Mouse (Mus musculus): ENCODE data around the gene Kcnk7. TPM values are rescaled to one million over a fixed set of nuclear protein-coding genes. Genes with fewer than 3 reads are reported as not detected.

Gene Kcnk7
- polyA plus RNA-seq, 1 experiment from 2014 or later = 0.51 TPM

- peak overlapping the region; percentile 95 for H3K27ac ChIP-seq
- no peaks in the 10 kb centered on the region for H3K9me3 ChIP-seq
- peak overlapping the region; percentile 72 for H3K4me3 ChIP-seq
- H3K4me1 ChIP-seq = peaks cover 56% of the 10 kb centered on the region
- no peak for ATAC-seq (ENCODE audit: low FRiP score, low read depth)
- peak overlapping the region; percentile 95 for H3K9ac ChIP-seq
- peaks cover 65% of the 10 kb centered on the region for H3K36me3 ChIP-seq
- 64% methylated on average over 10 of the region's 10 CpGs for WGBS
- H3K4me2 ChIP-seq (replicated peaks) = peak overlapping the region; percentile 99
- H3K27me3 ChIP-seq = no peaks in the 10 kb centered on the region
Measured at GRCm38 (mm10) chr19:5692086-5692912, 11.9 kb upstream of the Kcnk7 start.

DNA sequence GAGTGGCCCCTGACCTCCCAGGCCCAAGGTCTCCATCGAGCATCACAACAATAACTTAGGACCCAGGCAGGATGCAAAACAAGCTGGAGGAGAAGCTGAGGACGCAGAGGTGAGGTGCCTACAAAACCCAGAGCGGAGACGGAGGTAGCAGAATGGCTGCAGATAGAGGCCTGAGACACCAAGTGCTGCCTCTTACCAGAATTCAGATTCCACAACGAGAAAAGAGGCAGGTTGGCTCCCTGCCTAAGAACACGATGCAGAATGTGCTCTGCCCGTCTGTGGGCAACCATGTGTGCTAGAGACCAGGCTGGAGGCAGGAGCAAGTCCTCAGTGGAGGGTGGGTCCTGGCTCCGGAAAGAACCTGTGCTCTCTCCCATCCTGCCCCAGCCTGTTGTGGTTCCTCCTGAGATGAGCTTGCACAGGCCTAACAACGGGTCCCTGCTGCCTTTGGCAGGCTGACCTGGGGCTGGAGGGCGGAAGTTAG is 11.2 kb upstream of the Kcnk7 start:
- no peaks in the 10 kb centered on the region for H3K9me3 ChIP-seq
- peaks cover 72% of the 10 kb centered on the region for H3K36me3 ChIP-seq
- H3K4me2 ChIP-seq (replicated peaks) = peak overlapping the region; percentile 99
- no peaks in the 10 kb centered on the region for H3K27me3 ChIP-seq
- H3K9ac ChIP-seq = peak overlapping the region; percentile 95
- peaks cover 50% of the 10 kb centered on the region for H3K4me1 ChIP-seq
- H3K4me3 ChIP-seq = peak overlapping the region; percentile 72
- 80% methylated on average over 10 of the region's 10 CpGs for WGBS
- no peak for ATAC-seq (ENCODE audit: low FRiP score, low read depth)
- no peak overlapping the region for H3K27ac ChIP-seq

DNA sequence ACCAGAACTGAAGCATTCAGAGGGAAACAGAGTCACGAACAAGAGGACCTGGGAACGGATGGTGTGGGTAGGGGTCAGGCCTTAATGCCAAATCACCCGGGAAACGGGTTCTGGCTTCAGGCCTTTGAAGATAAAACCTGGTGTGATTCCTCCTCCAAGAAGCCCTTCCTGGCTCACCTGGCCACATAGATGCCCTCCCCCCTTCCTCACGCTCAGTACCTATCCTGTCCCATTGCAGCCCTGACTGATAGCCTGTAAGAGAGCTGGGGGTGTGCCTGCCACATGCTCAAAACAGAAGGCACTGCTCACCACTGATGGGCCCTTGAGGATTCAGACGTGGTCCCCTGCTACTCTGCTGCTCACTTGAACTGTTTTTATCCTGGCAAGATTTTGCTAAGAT is 10.4 kb upstream of the Kcnk7 start:
- Histone ChIP-seq H3K36me3 (peaks cover 80% of the 10 kb centered on the region), H3K9me3 (no peaks in the 10 kb centered on the region), H3K4me3 (no peak overlapping the region), H3K27ac (no peak overlapping the region), H3K4me1 (peaks cover 48% of the 10 kb centered on the region), H3K4me2 (replicated peaks) (peak overlapping the region; percentile 99; the same call in 1 of the 2 replicates), H3K27me3 (no peaks in the 10 kb centered on the region), H3K9ac (0 out of 2 replicates have a peak overlapping the region, but pooled peaks have one; percentile 8)
- WGBS = 94% methylated on average over 6 of the region's 6 CpGs
- no peak for ATAC-seq (ENCODE audit: low FRiP score, low read depth)

- Histone ChIP-seq H3K4me3 (0 out of 2 replicates have a peak overlapping the region, but pooled peaks have one; percentile 19), H3K9ac (peak overlapping the region; percentile 45; the same call in 1 of the 2 replicates), H3K4me2 (replicated peaks) (peak overlapping the region; percentile 52), H3K9me3 (no peaks in the 10 kb centered on the region), H3K27me3 (no peaks in the 10 kb centered on the region), H3K27ac (no peak overlapping the region), H3K4me1 (peaks cover 39% of the 10 kb centered on the region), H3K36me3 (peaks cover 97% of the 10 kb centered on the region)
- 17% methylated on average over 41 of the region's 41 CpGs for WGBS
- ATAC-seq (ENCODE audit: low FRiP score, low read depth) = no peak
Measured at GRCm38 (mm10) chr19:5695849-5696462, 8.2 kb upstream of the Kcnk7 start.

DNA sequence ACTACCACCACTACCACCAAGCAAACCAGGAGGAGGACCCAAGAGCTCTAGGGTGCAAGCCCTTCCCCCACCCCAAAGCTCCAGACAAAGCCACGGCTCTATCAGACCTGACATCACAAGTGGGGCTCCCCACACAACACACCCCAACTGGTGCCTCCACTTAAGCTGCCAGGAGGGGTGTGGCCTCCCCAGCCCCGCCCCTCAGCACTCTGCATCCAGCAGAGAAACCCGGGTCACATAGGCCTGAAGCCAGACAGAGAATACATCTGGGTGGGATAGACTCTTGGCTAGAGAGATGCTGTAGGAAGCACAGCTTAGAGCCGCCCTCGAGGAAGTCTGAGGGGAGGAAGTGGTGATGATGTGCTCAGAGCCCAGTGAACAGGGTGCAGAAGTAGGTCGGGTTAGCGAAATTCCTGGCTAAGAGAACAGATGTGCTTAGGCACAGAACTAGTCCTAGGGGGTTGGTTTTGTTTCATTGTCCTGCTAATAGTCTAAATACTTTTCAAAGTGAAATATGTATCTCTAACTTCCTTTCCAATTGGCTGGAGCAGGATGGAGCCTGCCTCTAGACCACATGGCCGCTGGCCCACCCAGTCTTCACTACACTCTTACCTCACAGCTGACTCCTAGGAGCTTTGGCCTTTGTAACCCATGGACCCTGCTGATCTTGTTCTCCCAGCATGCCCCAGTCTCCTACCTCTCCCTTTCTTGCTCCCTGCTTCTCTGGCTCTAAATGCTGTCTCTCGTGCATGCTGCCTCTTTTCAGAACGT is 819 bp downstream of the Kcnk7 start:
- H3K27me3 ChIP-seq = no peaks in the 10 kb centered on the region
- H3K9me3 ChIP-seq = no peaks in the 10 kb centered on the region
- H3K4me1 ChIP-seq = peaks cover 12% of the 10 kb centered on the region
- peak overlapping the region; percentile 0 for H3K9ac ChIP-seq
- peak; percentile 69; the same call in 1 of the 2 replicates for ATAC-seq (ENCODE audit: low FRiP score, low read depth)
- H3K4me2 ChIP-seq (replicated peaks) = no peak overlapping the region
- no peak overlapping the region for H3K4me3 ChIP-seq
- peak overlapping the region; percentile 58; the same call in 1 of the 2 replicates for H3K27ac ChIP-seq
- peaks cover 72% of the 10 kb centered on the region for H3K36me3 ChIP-seq
- 42% methylated on average over 10 of the region's 10 CpGs for WGBS

DNA sequence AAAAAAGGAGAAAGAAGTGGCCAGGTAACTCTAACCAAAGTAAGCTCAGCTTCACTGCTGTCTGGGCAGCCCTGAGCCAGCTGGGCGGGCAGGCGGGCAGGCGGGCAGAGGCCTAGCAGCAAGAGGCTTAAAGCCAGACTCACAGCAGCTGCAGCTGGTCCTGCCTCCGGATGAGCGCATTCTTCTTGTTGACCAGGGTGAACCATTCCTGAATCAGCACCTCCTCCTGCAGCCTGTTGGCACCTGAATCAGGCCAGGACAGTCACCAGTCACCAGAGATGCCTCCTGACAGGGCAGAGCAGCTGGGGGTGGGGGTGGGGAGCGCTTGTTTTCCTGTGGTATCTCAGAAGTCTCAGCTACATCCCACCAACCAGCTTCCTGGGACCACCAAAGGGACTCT is 5.9 kb downstream of the Kcnk7 start:
- Histone ChIP-seq H3K27ac (no peak overlapping the region), H3K4me3 (no peak overlapping the region), H3K27me3 (no peaks in the 10 kb centered on the region), H3K36me3 (peaks cover 68% of the 10 kb centered on the region), H3K4me1 (peaks cover 24% of the 10 kb centered on the region), H3K4me2 (replicated peaks) (no peak overlapping the region), H3K9ac (no peak overlapping the region), H3K9me3 (no peaks in the 10 kb centered on the region)
- no peak for ATAC-seq (ENCODE audit: low FRiP score, low read depth)
- WGBS = 93% methylated on average over 6 of the region's 6 CpGs

DNA sequence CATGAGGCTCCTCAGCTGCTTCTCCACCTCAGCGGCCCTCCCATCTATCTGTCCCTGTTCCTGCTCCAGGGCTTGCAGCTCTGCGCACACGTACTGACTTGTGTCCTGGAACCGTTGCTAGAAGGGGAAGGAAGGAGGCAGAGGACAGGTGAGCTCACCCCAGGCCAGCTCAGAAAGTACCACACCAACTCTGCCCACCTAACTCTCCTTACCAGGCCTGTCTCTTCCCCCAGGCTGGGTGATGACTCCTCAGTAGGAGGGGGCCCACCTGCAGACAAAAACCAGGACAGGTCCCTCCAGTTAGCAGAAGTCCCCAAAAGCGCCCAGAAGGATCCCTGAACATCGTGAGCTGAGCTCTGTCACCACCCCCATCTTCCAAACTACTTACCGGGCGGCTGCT is 6.4 kb downstream of the Kcnk7 start:
- ATAC-seq (ENCODE audit: low FRiP score, low read depth) = no peak
- 83% methylated on average over 8 of the region's 8 CpGs for WGBS
- Histone ChIP-seq H3K9me3 (no peaks in the 10 kb centered on the region), H3K27me3 (no peaks in the 10 kb centered on the region), H3K9ac (no peak overlapping the region), H3K36me3 (peaks cover 72% of the 10 kb centered on the region), H3K4me2 (replicated peaks) (no peak overlapping the region), H3K4me1 (peaks cover 20% of the 10 kb centered on the region), H3K27ac (no peak overlapping the region), H3K4me3 (no peak overlapping the region)

DNA sequence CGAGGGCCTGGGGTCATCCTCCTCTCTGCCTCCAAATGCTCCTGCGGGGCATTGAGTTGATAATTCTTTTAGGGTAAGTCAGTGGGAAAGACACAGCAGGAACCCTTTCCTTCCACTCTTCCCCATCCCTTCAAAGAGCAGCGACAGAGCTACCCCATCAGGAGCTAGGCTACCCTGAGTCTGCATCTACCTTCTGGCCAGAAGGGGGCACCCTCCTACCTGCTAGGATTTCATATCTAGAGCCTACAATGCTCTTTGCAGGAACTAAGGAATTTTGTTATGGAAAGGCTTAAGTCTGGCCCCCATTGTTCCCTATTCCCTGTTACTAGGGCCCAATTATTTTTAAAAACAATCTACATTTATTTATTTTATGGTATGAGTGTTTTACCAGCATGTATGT is 7.1 kb downstream of the Kcnk7 start:
- no peak overlapping the region for H3K4me2 ChIP-seq (replicated peaks)
- peaks cover 23% of the 10 kb centered on the region for H3K4me1 ChIP-seq
- H3K27ac ChIP-seq = no peak overlapping the region
- no peaks in the 10 kb centered on the region for H3K9me3 ChIP-seq
- H3K27me3 ChIP-seq = no peaks in the 10 kb centered on the region
- H3K4me3 ChIP-seq = no peak overlapping the region
- ATAC-seq (ENCODE audit: low FRiP score, low read depth) = no peak
- 0 out of 2 replicates have a peak overlapping the region, but pooled peaks have one; percentile 15 for H3K9ac ChIP-seq
- WGBS = 29% methylated on average over 3 of the region's 3 CpGs
- H3K36me3 ChIP-seq = peaks cover 75% of the 10 kb centered on the region

DNA sequence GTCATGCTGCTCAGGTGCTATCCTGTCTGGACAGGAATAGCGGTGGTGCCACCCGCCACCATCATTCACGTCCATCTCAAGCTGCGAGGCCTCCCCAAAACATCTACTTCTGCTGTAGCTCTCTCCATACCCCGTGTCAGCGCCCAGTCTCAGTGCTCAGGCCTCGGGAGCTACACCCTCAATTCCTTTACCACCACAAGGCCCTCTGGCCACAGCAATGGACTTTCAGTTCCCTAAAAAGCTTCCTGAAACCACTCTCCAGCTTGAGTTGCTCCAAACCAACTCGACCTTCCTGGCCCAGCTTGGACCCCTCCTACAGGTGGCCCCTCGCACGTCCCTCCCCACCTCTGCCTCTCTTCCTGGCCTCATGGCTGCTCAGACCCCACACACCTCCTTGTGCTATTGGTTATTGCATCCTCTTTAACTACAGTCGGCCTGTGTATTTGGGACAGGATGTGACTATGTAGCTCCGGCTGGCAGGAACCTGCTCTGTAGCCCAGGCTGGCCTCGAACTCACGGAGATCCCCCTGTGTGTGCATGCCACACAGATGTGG is 7.8 kb downstream of the Kcnk7 start:
- Histone ChIP-seq H3K4me1 (peaks cover 29% of the 10 kb centered on the region), H3K27ac (no peak overlapping the region), H3K9me3 (no peaks in the 10 kb centered on the region), H3K4me2 (replicated peaks) (no peak overlapping the region), H3K36me3 (peaks cover 71% of the 10 kb centered on the region), H3K27me3 (0 out of 2 replicates have a peak, but pooled peaks cover 3% of the 10 kb centered on the region), H3K9ac (no peak overlapping the region), H3K4me3 (no peak overlapping the region)
- ATAC-seq (ENCODE audit: low FRiP score, low read depth) = no peak
- 92% methylated on average over 14 of the region's 14 CpGs for WGBS

DNA sequence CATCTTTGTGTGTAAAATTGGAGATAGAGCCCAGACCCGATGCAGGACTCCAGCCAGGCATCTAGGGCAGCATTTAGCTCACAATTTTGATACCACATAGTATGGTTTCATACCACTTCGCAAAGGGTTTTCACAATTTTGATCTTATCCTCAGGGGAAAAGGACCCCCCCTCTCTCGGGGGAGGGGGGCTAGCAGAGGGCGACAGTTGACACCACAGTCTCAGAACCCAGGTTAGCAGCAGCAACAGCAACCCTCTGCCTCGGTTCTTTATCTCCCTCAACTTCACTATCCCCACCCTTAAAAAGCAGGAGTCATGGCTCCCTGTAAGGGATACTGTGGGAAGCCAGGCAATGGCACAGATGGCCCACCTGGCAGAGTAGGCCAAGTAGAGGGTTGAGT is 9.1 kb downstream of the Kcnk7 start:
- peak overlapping the region; percentile 30 for H3K4me2 ChIP-seq (replicated peaks)
- H3K4me1 ChIP-seq = peaks cover 33% of the 10 kb centered on the region
- H3K9me3 ChIP-seq = no peaks in the 10 kb centered on the region
- peak; percentile 7 for ATAC-seq (ENCODE audit: low FRiP score, low read depth)
- 67% methylated on average over 5 of the region's 5 CpGs for WGBS
- H3K36me3 ChIP-seq = peaks cover 68% of the 10 kb centered on the region
- H3K9ac ChIP-seq = 0 out of 2 replicates have a peak overlapping the region, but pooled peaks have one; percentile 4
- 0 out of 2 replicates have a peak, but pooled peaks cover 4% of the 10 kb centered on the region for H3K27me3 ChIP-seq
- H3K27ac ChIP-seq = peak overlapping the region; percentile 44; the same call in 1 of the 2 replicates
- H3K4me3 ChIP-seq = no peak overlapping the region

DNA sequence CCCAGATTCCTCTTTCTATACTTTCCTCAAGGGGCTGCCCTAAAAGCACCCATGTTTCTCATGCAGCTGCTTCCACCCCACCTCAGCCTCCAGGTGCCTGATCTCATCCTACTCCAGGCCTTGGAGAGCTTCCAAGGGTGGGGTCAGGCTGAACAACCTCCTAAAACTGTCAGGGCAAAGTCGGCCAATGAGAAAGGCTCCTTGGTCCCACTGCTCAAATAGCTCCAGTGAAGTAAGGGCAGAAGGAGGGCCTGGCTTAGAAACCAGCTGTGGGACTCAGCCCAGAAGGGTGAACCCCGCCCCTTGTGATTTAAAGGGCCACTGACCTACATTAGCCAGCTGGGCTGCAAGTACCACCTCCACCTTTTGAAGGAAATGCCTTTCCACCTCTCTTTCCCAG is 9.6 kb downstream of the Kcnk7 start:
- Histone ChIP-seq H3K4me2 (replicated peaks) (peak overlapping the region; percentile 30), H3K27me3 (0 out of 2 replicates have a peak, but pooled peaks cover 4% of the 10 kb centered on the region)

More for the DNA sequence above, 9.6 kb downstream of the Kcnk7 start:
- Histone ChIP-seq H3K9me3 (no peaks in the 10 kb centered on the region), H3K4me1 (peaks cover 33% of the 10 kb centered on the region), H3K9ac (0 out of 2 replicates have a peak overlapping the region, but pooled peaks have one; percentile 31), H3K4me3 (no peak overlapping the region), H3K36me3 (peaks cover 68% of the 10 kb centered on the region), H3K27ac (peak overlapping the region; percentile 61; the same call in 1 of the 2 replicates)
- 5% methylated on average over 2 of the region's 2 CpGs for WGBS
- peak; percentile 71 for ATAC-seq (ENCODE audit: low FRiP score, low read depth)
